Mouse (Mus musculus): ENCODE data around the gene Foxc1. TPM values are rescaled to one million over a fixed set of nuclear protein-coding genes. Genes with fewer than 3 reads are reported as not detected.

Foxc1 gene
- total and polyA plus RNA-seq, 3 experiments: 6.6 to 11.3 (median 7.3) TPM

GRCm38 (mm10) chr13:31830332-31830731 is 23.9 kb downstream of the Foxc1 start:
- DNase-seq: peak; percentile 41

- no peak for DNase-seq
Measured at GRCm38 (mm10) chr13:31835802-31836201, 29.4 kb downstream of the Foxc1 start.

GRCm38 (mm10) chr13:31849258-31849971 is 43.0 kb downstream of the Foxc1 start:
- DNase-seq: no peak

- no peak for DNase-seq
Measured at GRCm38 (mm10) chr13:31853564-31853963, 47.1 kb downstream of the Foxc1 start.

- no peak for DNase-seq
Measured at GRCm38 (mm10) chr13:31854000-31854399, 47.6 kb downstream of the Foxc1 start.

GRCm38 (mm10) chr13:31860200-31860599 is 53.8 kb downstream of the Foxc1 start:
- no peak for DNase-seq

Other genes starting within 250 kb of the Foxc1 start
- gene A530084C06Rik, start 247.3 kb upstream of the Foxc1 start, total RNA-seq (2021): not detected
- gene A530084C06Rik, start 247.3 kb upstream of the Foxc1 start, polyA plus RNA-seq (2012; rRNA removed): 0.04 and 0.09 TPM in 2 replicates
- not detected for gene Foxf2, start 180.8 kb upstream of the Foxc1 start, total RNA-seq (2021)
- gene Foxf2, start 180.8 kb upstream of the Foxc1 start, polyA plus RNA-seq (2012; rRNA removed): not detected in 2 replicates